Mouse (Mus musculus) testis, adult 2 months (tissue): ENCODE data around the gene Gltp.

ENCODE experiments used
- CTCF ChIP-seq: fragments of 200-500 bp; IDR thresholded peaks from 2 replicates; pipeline ENCODE4 v1.5.1; 2012; ENCODE audit warnings: low read depth, mild to moderate bottlenecking, inconsistent platforms, low read length, moderate library complexity; ENCODE audit not compliant: control insufficient read depth, insufficient read depth, insufficient replicate concordance
- POLR2A ChIP-seq: fragments of 200-500 bp; IDR thresholded peaks from 2 replicates; pipeline ENCODE4 v1.6.1; 2012; ENCODE audit warnings: low read depth, mild to moderate bottlenecking, inconsistent platforms, low read length, moderate library complexity; ENCODE audit not compliant: control insufficient read depth

DNA sequence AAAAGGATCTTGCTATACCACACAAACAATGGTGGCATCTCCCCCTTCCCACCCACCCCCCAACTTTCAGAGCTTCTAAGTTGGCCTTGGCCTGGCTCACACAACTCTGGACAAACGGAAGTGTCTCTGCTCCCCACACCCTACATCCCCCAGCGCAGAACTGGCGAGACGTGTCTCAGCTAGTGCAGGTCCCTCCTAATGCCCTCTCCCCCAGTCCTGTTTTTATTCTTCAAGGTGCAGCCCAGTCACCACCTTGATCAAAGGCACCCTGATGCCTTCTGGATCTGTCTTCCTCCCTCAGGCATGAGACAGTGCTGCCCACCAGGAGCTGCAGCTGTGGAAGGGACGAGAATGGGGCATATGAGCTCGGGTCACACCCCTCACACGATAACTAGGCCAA is 34.5 kb downstream of the Gltp start:
- TF ChIP-seq CTCF (no peak), POLR2A (no peak)
